Mouse (Mus musculus) lung, postnatal 0 days (tissue): ENCODE data around the gene Cdiptos.

Source experiments
- CTCF ChIP-seq: IDR thresholded peaks from 2 replicates; pipeline ENCODE4 v1.5.1; 2016; ENCODE audit warnings: antibody characterized with exemption, mild to moderate bottlenecking
- EP300 ChIP-seq: IDR thresholded peaks from 2 replicates; pipeline ENCODE4 v1.6.1; 2016; ENCODE audit warnings: antibody characterized with exemption, mild to moderate bottlenecking, control low read depth

- TF ChIP-seq CTCF (peak; percentile 39), EP300 (no peak)
Observed at GRCm38 (mm10) chr7:126996449-126996848, 20.6 kb upstream of the Cdiptos start.
